Mouse (Mus musculus): ENCODE results near the gene Map3k10. TPM values are rescaled to one million over a fixed set of nuclear protein-coding genes. Genes with fewer than 3 reads are reported as not detected.

Map3k10 gene
- polyA plus RNA-seq, 1 experiment from 2014 or later = 6.8 TPM

DNA sequence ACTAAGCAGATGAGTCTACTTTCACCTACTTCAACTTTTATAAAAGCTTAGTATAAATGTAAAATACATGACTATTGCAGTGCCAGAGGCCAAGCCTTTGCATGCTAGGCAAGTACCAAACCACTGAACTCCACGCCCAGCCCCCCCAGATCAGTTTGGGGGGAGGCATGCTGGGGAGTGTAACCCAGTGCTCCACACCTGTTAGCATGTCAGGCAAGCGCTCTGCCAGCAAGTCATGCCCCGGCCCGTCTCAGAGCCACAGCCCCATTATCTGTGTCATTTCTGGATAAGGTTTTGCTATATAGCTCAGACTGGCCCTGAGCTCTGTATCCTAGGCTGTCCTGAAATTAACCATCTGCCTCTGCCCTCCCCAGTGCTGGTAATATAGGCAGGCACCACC, 12.4 kb downstream of the Map3k10 start:
- H3K4me1 ChIP-seq (ENCODE audit: control insufficient read depth, insufficient read depth, low read length) = no peaks in the 10 kb centered on the region
- ATAC-seq (ENCODE audit: insufficient number of reproducible peaks, low FRiP score, low TSS enrichment, low read depth) = no peak
- peaks cover 22% of the 10 kb centered on the region for H3K27me3 ChIP-seq (ENCODE audit: control insufficient read depth, insufficient read depth, low read length)
- no peak overlapping the region for H3K9ac ChIP-seq (ENCODE audit: low read length)
- no peaks in the 10 kb centered on the region for H3K9me3 ChIP-seq (ENCODE audit: control insufficient read depth, low read length)
- no peak overlapping the region for H3K4me2 ChIP-seq (ENCODE audit: low read depth, severe bottlenecking)
- H3K4me3 ChIP-seq (ENCODE audit: low read depth, low read length) = no peak overlapping the region
- H3K27ac ChIP-seq (replicated peaks; ENCODE audit: low read depth, low read length) = no peak overlapping the region
- no peak for DNase-seq (ENCODE audit: low spot score)
- 88% methylated on average over 4 of the region's 4 CpGs for WGBS
- H3K36me3 ChIP-seq (ENCODE audit: control insufficient read depth, insufficient read depth, low read length) = peaks cover 4% of the 10 kb centered on the region; the same call in 1 of the 2 replicates

DNA sequence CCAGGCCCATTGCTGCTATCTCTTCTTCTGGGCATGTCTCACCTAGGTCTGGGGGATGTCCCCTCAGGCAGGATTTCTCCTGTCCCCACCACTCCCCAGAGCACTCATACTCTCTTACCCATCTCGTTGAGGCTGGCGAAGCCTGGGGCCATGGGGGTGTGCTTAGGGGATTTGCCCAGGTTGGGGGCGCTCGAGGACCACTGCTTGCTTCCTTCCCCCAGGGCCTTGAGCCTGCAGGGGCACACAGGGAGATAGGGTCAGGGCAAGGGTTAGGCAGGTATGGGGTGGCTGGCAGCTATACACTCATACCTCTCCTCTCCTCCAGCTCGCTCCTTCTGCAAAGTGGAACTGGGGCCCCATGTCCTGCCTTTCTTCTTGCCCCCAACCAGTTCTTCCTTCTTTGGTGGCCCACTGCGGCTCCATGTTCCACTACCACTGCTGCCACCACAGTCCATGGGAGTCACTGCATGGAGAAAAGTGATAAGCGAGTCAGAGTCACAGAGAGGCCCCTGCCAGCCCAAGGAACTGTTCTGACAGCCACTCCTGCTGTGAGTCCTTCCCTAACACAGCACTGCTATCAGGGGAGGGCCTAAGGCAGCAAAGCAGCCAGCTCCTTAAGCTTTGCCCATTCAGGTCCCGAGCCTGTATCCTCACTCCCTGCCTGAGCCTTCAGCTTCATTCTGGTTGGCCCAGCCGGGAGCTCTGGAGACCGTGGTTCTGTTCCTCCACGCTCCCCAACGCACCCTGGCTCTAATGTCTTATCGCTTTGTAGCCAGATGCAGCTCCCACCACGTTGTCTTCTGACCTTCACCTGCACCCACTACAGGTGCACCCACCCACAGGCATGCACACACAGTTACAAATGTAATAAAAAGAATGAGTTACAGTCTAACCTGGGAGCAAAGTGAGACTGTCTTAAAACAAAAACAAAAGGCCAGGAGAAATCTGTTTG, 15.4 kb downstream of the Map3k10 start:
- ATAC-seq (ENCODE audit: insufficient number of reproducible peaks, low FRiP score, low TSS enrichment, low read depth) = no peak
- no peak for DNase-seq (ENCODE audit: low spot score)
- H3K9ac ChIP-seq (ENCODE audit: low read length) = no peak overlapping the region
- WGBS = 58% methylated on average over 14 of the region's 14 CpGs
- peaks cover 46% of the 10 kb centered on the region for H3K27me3 ChIP-seq (ENCODE audit: control insufficient read depth, insufficient read depth, low read length)
- no peaks in the 10 kb centered on the region for H3K9me3 ChIP-seq (ENCODE audit: control insufficient read depth, low read length)
- H3K4me1 ChIP-seq (ENCODE audit: control insufficient read depth, insufficient read depth, low read length) = no peaks in the 10 kb centered on the region
- H3K4me2 ChIP-seq (ENCODE audit: low read depth, severe bottlenecking) = no peak overlapping the region
- no peak overlapping the region for H3K27ac ChIP-seq (replicated peaks; ENCODE audit: low read depth, low read length)
- peaks cover 4% of the 10 kb centered on the region; the same call in 1 of the 2 replicates for H3K36me3 ChIP-seq (ENCODE audit: control insufficient read depth, insufficient read depth, low read length)
- no peak overlapping the region for H3K4me3 ChIP-seq (ENCODE audit: low read depth, low read length)

- ATAC-seq (ENCODE audit: insufficient number of reproducible peaks, low FRiP score, low TSS enrichment, low read depth) (no peak), DNase-seq (ENCODE audit: low spot score) (no peak)
- H3K9ac ChIP-seq (ENCODE audit: low read length) = no peak overlapping the region
- H3K4me1 ChIP-seq (ENCODE audit: control insufficient read depth, insufficient read depth, low read length) = no peaks in the 10 kb centered on the region
- no peaks in the 10 kb centered on the region for H3K9me3 ChIP-seq (ENCODE audit: control insufficient read depth, low read length)
- no peak overlapping the region for H3K4me3 ChIP-seq (ENCODE audit: low read depth, low read length)
- peaks cover 57% of the 10 kb centered on the region for H3K27me3 ChIP-seq (ENCODE audit: control insufficient read depth, insufficient read depth, low read length)
- no peak overlapping the region for H3K27ac ChIP-seq (replicated peaks; ENCODE audit: low read depth, low read length)
- 20% methylated on average over 53 of the region's 53 CpGs for WGBS
- no peak overlapping the region for H3K4me2 ChIP-seq (ENCODE audit: low read depth, severe bottlenecking)
- H3K36me3 ChIP-seq (ENCODE audit: control insufficient read depth, insufficient read depth, low read length) = peaks cover 4% of the 10 kb centered on the region; the same call in 1 of the 2 replicates
These were observed 16.5 kb downstream of the Map3k10 start for GRCm38 (mm10) chr7:27657824-27658395.

DNA sequence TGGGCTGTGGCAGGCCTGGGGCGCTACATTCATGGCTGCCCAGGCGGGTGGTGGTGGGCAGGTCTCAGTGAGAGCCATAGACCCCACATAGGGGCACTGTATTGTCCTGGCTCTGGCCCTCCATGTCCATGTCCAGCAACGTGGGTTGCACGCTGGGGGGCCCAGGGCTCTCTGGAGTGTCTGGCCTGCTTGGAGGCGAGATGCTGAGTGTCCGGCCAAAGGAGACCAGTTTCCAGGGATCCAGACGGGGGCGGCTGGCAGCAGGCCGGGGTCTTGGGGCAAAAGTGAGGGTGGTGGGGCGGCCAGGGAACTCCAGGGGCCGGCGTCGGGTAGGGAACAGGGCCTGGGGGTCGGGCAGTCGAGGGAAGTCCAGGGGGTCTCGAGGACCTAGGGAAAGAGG, 17.8 kb downstream of the Map3k10 start:
- ATAC-seq (ENCODE audit: insufficient number of reproducible peaks, low FRiP score, low TSS enrichment, low read depth) (no peak), DNase-seq (ENCODE audit: low spot score) (no peak)
- Histone ChIP-seq H3K4me3 (ENCODE audit: low read depth, low read length) (no peak overlapping the region), H3K9me3 (ENCODE audit: control insufficient read depth, low read length) (no peaks in the 10 kb centered on the region), H3K27me3 (ENCODE audit: control insufficient read depth, insufficient read depth, low read length) (peaks cover 64% of the 10 kb centered on the region), H3K36me3 (ENCODE audit: control insufficient read depth, insufficient read depth, low read length) (peaks cover 4% of the 10 kb centered on the region; the same call in 1 of the 2 replicates), H3K4me2 (ENCODE audit: low read depth, severe bottlenecking) (no peak overlapping the region), H3K9ac (ENCODE audit: low read length) (no peak overlapping the region), H3K27ac (replicated peaks; ENCODE audit: low read depth, low read length) (no peak overlapping the region), H3K4me1 (ENCODE audit: control insufficient read depth, insufficient read depth, low read length) (no peaks in the 10 kb centered on the region)
- 91% methylated on average over 16 of the region's 16 CpGs for WGBS

DNA sequence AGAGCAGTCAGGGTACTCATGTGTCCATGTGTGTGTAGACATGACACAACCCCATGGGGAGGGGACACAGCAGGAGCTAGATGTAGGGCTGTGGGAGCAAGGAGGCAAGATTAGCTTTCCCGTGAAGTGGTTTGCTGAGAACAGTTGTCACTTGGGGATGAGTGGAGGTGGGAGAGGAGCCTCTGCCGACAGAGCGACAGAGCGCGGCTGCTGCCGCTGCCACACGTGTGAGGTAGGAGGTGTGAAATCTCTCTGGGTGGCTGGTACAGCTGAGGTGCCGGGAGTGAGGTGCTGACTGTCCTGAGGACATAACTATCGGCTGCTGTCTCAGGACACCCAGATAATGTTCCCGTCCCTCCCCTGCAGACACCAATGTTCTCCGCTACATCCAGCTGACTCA, 18.9 kb downstream of the Map3k10 start:
- Histone ChIP-seq H3K4me3 (ENCODE audit: low read depth, low read length) (no peak overlapping the region), H3K9ac (ENCODE audit: low read length) (no peak overlapping the region), H3K4me1 (ENCODE audit: control insufficient read depth, insufficient read depth, low read length) (no peaks in the 10 kb centered on the region), H3K36me3 (ENCODE audit: control insufficient read depth, insufficient read depth, low read length) (peaks cover 4% of the 10 kb centered on the region; the same call in 1 of the 2 replicates), H3K27me3 (ENCODE audit: control insufficient read depth, insufficient read depth, low read length) (peaks cover 64% of the 10 kb centered on the region), H3K9me3 (ENCODE audit: control insufficient read depth, low read length) (no peaks in the 10 kb centered on the region), H3K4me2 (ENCODE audit: low read depth, severe bottlenecking) (no peak overlapping the region), H3K27ac (replicated peaks; ENCODE audit: low read depth, low read length) (no peak overlapping the region)
- DNase-seq (ENCODE audit: low spot score) = no peak
- no peak for ATAC-seq (ENCODE audit: insufficient number of reproducible peaks, low FRiP score, low TSS enrichment, low read depth)
- WGBS = 39% methylated on average over 11 of the region's 11 CpGs

GRCm38 (mm10) chr7:27654607-27655276, 19.7 kb downstream of the Map3k10 start:
- Histone ChIP-seq H3K4me2 (ENCODE audit: low read depth, severe bottlenecking) (no peak overlapping the region), H3K4me3 (ENCODE audit: low read depth, low read length) (no peak overlapping the region), H3K9ac (ENCODE audit: low read length) (no peak overlapping the region), H3K4me1 (ENCODE audit: control insufficient read depth, insufficient read depth, low read length) (no peaks in the 10 kb centered on the region), H3K27ac (replicated peaks; ENCODE audit: low read depth, low read length) (no peak overlapping the region), H3K36me3 (ENCODE audit: control insufficient read depth, insufficient read depth, low read length) (peaks cover 4% of the 10 kb centered on the region; the same call in 1 of the 2 replicates), H3K9me3 (ENCODE audit: control insufficient read depth, low read length) (no peaks in the 10 kb centered on the region), H3K27me3 (ENCODE audit: control insufficient read depth, insufficient read depth, low read length) (peaks cover 64% of the 10 kb centered on the region)
- DNase-seq (ENCODE audit: low spot score) (no peak), ATAC-seq (ENCODE audit: insufficient number of reproducible peaks, low FRiP score, low TSS enrichment, low read depth) (no peak)
- 62% methylated on average over 20 of the region's 20 CpGs for WGBS

DNA sequence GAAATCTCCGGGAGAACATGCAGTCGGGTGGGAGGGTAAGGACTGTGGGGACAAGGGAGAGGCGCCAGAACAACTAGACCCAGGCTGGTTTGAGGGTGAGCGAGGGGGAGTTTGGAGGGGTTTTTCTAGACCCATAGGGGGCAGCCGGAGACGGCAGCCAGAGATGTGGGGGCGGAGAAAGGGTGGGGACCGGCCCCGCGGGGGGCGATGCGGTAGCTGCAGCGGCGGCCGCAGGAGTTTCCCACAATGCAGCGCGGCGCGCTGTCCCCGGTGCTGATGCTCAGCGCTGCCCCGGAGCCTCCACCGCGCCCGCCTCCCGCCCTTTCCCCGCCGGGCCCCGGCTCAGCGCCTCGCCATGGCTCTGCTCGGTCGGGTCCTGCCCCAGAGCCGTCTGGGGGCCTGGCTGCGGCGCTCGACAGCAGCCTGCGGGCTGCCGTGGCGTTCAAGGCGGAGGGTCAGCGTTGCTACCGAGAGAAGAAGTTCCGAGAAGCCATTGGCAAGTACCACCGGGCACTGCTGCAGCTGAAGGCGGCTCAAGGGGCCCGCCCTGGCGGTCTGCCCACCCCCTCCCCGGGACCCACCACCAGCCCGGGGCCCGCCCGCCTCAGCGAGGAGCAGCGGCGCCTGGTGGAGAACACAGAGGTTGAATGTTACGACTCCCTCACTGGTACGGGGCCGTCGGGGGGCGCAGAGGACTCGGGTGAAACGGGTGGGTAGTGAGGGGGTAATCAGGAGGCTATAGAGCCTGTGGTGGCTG, 20.5 kb downstream of the Map3k10 start, which contains the start of gene Ttc9b:
Gene Ttc9b, plus strand, starts transcription at position 235 of the 757 bp plus-strand sequence.
- no peak within 1 kb of the TSS for H3K27ac ChIP-seq (replicated peaks; ENCODE audit: low read depth, low read length)
- H3K9ac ChIP-seq (ENCODE audit: low read length) = no peak within 1 kb of the TSS
- ATAC-seq (ENCODE audit: insufficient number of reproducible peaks, low FRiP score, low TSS enrichment, low read depth) = 0 out of 2 replicates have a peak, but pooled peaks have one; percentile 29
- peaks cover 60% of the 10 kb centered on the region for H3K27me3 ChIP-seq (ENCODE audit: control insufficient read depth, insufficient read depth, low read length)
- peak within 1 kb of the TSS; percentile 42 for H3K4me2 ChIP-seq (ENCODE audit: low read depth, severe bottlenecking)
- peak; percentile 79 for DNase-seq (ENCODE audit: low spot score)
- H3K9me3 ChIP-seq (ENCODE audit: control insufficient read depth, low read length) = no peaks in the 10 kb centered on the region
- H3K36me3 ChIP-seq (ENCODE audit: control insufficient read depth, insufficient read depth, low read length) = peaks cover 4% of the 10 kb centered on the region; the same call in 1 of the 2 replicates
- no peaks in the 10 kb centered on the region for H3K4me1 ChIP-seq (ENCODE audit: control insufficient read depth, insufficient read depth, low read length)
- peak within 1 kb of the TSS; percentile 23; the same call in 1 of the 2 replicates for H3K4me3 ChIP-seq (ENCODE audit: low read depth, low read length)
- 5% methylated on average over 44 of the region's 62 CpGs for WGBS
